Mouse (Mus musculus): ENCODE measurements around the gene Wipi2. TPM values are rescaled to one million over a fixed set of nuclear protein-coding genes. Genes with fewer than 3 reads are reported as not detected.

Wipi2 gene
- polyA plus RNA-seq, 1 experiment, result not detected

DNA sequence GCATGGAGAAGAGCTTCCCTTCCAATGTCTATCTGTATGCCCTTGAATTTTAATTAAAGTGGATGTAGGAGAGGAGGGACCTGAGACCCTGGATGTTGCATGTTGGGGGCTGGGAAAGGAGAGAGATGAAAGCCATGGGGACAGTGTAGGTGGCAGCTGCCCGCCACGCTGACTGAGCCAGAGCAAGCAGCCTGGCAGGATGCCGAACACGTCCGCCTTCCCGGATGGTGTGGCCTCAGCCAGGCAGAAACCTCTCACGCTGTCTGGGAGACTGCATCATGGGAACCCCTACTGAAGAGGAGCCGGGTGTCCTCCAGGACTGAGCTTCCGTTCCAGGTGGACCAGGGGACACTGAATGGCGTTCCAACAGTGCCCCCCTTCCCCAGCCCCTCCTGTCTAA lies 76.1 kb downstream of the Wipi2 start:
- 69% methylated on average over 10 of the region's 10 CpGs for WGBS
- Histone ChIP-seq H3K4me3 (ENCODE audit: insufficient read depth, low read depth, low read length) (no peak overlapping the region), H3K4me1 (ENCODE audit: control insufficient read depth, insufficient read depth, low read length) (peaks cover 23% of the 10 kb centered on the region), H3K27ac (ENCODE audit: insufficient read depth, low read depth, low read length) (no peak overlapping the region)
- TF ChIP-seq POLR2A (IDR thresholded peaks at IDR 0.05; ENCODE audit: insufficient read depth, low read depth, low read length) (no peak), CTCF (IDR thresholded peaks at IDR 0.05; ENCODE audit: insufficient read depth, low read depth, low read length) (no peak)

- Histone ChIP-seq H3K4me1 (ENCODE audit: control insufficient read depth, insufficient read depth, low read length) (peaks cover 7% of the 10 kb centered on the region), H3K4me3 (ENCODE audit: insufficient read depth, low read depth, low read length) (no peak overlapping the region), H3K27ac (ENCODE audit: insufficient read depth, low read depth, low read length) (no peak overlapping the region)
- TF ChIP-seq CTCF (IDR thresholded peaks at IDR 0.05; ENCODE audit: insufficient read depth, low read depth, low read length) (no peak), POLR2A (IDR thresholded peaks at IDR 0.05; ENCODE audit: insufficient read depth, low read depth, low read length) (no peak)
- 90% methylated on average over 5 of the region's 5 CpGs for WGBS
These were observed 80.2 kb downstream of the Wipi2 start for GRCm38 (mm10) chr5:142707709-142708108.

DNA sequence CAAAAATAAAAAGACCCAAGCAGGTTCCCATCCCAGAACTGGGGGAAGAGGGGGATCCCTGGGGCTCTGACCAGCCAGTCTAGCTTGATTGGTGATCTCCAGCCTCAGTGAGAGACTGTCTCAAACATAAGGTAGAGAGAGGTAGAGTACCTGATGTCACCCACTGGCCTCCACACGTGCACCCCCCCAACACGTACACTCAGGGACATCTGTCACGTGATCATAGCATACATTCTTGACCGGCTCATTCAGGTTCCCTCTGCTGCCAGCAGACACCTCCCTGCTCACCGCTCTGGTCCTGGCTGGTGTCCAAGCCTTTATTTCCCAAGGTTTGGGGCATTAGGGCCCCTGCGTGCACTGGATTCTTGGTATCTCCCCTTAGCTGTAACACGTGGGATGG lies 81.9 kb downstream of the Wipi2 start:
- H3K27ac ChIP-seq (ENCODE audit: insufficient read depth, low read depth, low read length), result no peak overlapping the region
- no peaks in the 10 kb centered on the region for H3K4me1 ChIP-seq (ENCODE audit: control insufficient read depth, insufficient read depth, low read length)
- no peak overlapping the region for H3K4me3 ChIP-seq (ENCODE audit: insufficient read depth, low read depth, low read length)
- no peak for TF ChIP-seq CTCF (IDR thresholded peaks at IDR 0.05; ENCODE audit: insufficient read depth, low read depth, low read length)
- TF ChIP-seq POLR2A (IDR thresholded peaks at IDR 0.05; ENCODE audit: insufficient read depth, low read depth, low read length), result no peak
- WGBS, result 76% methylated on average over 7 of the region's 7 CpGs

DNA sequence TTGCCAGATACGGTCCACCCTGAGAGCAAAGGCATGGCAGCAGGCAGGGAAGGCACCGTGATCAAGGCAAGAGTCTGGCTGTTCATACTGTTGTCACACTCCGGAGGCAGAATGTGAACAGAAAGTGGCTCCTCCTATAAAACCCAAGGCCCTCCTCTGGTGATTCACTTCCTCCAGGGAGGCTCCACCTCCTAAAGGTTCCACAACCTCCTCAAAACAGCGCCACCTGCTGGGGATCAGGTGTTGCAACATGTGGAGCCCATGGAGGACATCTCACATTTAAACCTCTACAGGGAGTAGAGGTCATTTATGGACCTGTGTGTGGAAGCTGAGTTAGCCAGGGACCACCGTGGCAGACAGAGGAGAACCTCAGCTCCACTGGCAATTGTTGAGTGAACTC lies 84.9 kb downstream of the Wipi2 start:
- no peak for TF ChIP-seq POLR2A (IDR thresholded peaks at IDR 0.05; ENCODE audit: insufficient read depth, low read depth, low read length)
- TF ChIP-seq CTCF (IDR thresholded peaks at IDR 0.05; ENCODE audit: insufficient read depth, low read depth, low read length), result no peak
- H3K4me1 ChIP-seq (ENCODE audit: control insufficient read depth, insufficient read depth, low read length), result no peaks in the 10 kb centered on the region
- 79% methylated on average over 5 of the region's 5 CpGs for WGBS
- no peak overlapping the region for H3K4me3 ChIP-seq (ENCODE audit: insufficient read depth, low read depth, low read length)
- H3K27ac ChIP-seq (ENCODE audit: insufficient read depth, low read depth, low read length), result no peak overlapping the region

- TF ChIP-seq CTCF (IDR thresholded peaks at IDR 0.05; ENCODE audit: insufficient read depth, low read depth, low read length), result no peak
- no peak for TF ChIP-seq POLR2A (IDR thresholded peaks at IDR 0.05; ENCODE audit: insufficient read depth, low read depth, low read length)
- 85% methylated on average over 10 of the region's 10 CpGs for WGBS
- Histone ChIP-seq H3K4me3 (ENCODE audit: insufficient read depth, low read depth, low read length) (no peak overlapping the region), H3K4me1 (ENCODE audit: control insufficient read depth, insufficient read depth, low read length) (no peaks in the 10 kb centered on the region), H3K27ac (ENCODE audit: insufficient read depth, low read depth, low read length) (no peak overlapping the region)
These were observed 86.5 kb downstream of the Wipi2 start for GRCm38 (mm10) chr5:142713966-142714365.

GRCm38 (mm10) chr5:142715059-142715458 lies 87.6 kb downstream of the Wipi2 start:
- H3K27ac ChIP-seq (ENCODE audit: insufficient read depth, low read depth, low read length), result no peak overlapping the region
- WGBS, result 89% methylated on average over 9 of the region's 9 CpGs
- TF ChIP-seq POLR2A (IDR thresholded peaks at IDR 0.05; ENCODE audit: insufficient read depth, low read depth, low read length) (no peak), CTCF (IDR thresholded peaks at IDR 0.05; ENCODE audit: insufficient read depth, low read depth, low read length) (no peak)
- H3K4me1 ChIP-seq (ENCODE audit: control insufficient read depth, insufficient read depth, low read length), result no peaks in the 10 kb centered on the region
- H3K4me3 ChIP-seq (ENCODE audit: insufficient read depth, low read depth, low read length), result no peak overlapping the region

DNA sequence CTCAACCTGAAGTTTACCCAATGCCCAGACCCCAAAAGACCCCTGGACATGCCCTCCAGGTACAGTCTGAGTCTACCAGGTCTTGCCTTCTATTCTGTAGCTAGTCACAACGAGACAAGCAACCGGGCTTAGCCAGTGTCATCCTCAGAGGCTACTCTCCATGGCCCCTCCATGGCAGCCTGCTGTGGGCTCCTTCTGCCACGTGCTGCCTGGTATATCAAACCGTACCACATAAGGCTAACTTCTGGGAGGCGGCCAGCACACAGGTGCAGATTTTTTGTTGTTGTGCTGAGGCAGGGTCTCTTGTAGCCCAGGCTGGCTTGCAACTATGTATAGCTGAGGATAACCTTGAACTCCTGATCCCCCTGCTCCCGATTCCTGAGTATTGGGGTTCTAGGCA lies 88.6 kb downstream of the Wipi2 start:
- H3K27ac ChIP-seq (ENCODE audit: insufficient read depth, low read depth, low read length), result no peak overlapping the region
- no peaks in the 10 kb centered on the region for H3K4me1 ChIP-seq (ENCODE audit: control insufficient read depth, insufficient read depth, low read length)
- WGBS, result 87% methylated on average over 6 of the region's 6 CpGs
- H3K4me3 ChIP-seq (ENCODE audit: insufficient read depth, low read depth, low read length), result no peak overlapping the region
- no peak for TF ChIP-seq POLR2A (IDR thresholded peaks at IDR 0.05; ENCODE audit: insufficient read depth, low read depth, low read length)
- TF ChIP-seq CTCF (IDR thresholded peaks at IDR 0.05; ENCODE audit: insufficient read depth, low read depth, low read length), result no peak

- TF ChIP-seq CTCF (IDR thresholded peaks at IDR 0.05; ENCODE audit: insufficient read depth, low read depth, low read length) (peak; percentile 55), POLR2A (IDR thresholded peaks at IDR 0.05; ENCODE audit: insufficient read depth, low read depth, low read length) (no peak)
- Histone ChIP-seq H3K27ac (ENCODE audit: insufficient read depth, low read depth, low read length) (no peak overlapping the region), H3K4me3 (ENCODE audit: insufficient read depth, low read depth, low read length) (no peak overlapping the region), H3K4me1 (ENCODE audit: control insufficient read depth, insufficient read depth, low read length) (no peaks in the 10 kb centered on the region)
- 21% methylated on average over 4 of the region's 4 CpGs for WGBS
These were observed 90.5 kb downstream of the Wipi2 start for GRCm38 (mm10) chr5:142718037-142718436.

DNA sequence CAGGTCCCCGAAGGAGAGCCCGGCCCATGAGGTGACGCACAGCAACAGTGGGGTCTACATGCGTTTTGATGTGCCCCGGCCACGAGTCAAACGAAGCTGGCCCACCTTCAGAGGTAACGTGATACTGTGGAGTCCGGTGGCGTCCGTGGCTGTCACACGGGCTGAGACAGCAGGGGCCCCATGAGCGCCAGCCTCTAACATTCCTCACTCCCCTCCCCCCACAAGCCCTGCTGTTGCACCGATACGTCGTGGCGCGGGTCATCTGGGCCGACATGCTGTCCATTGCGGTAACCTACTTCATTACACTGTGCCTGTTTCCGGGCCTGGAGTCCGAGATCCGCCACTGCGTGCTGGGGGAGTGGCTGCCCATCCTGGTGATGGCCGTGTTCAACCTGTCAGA lies 91.0 kb downstream of the Wipi2 start:
- Histone ChIP-seq H3K27ac (ENCODE audit: insufficient read depth, low read depth, low read length) (no peak overlapping the region), H3K4me3 (ENCODE audit: insufficient read depth, low read depth, low read length) (no peak overlapping the region), H3K4me1 (ENCODE audit: control insufficient read depth, insufficient read depth, low read length) (no peaks in the 10 kb centered on the region)
- 74% methylated on average over 25 of the region's 25 CpGs for WGBS
- TF ChIP-seq CTCF (IDR thresholded peaks at IDR 0.05; ENCODE audit: insufficient read depth, low read depth, low read length) (no peak), POLR2A (IDR thresholded peaks at IDR 0.05; ENCODE audit: insufficient read depth, low read depth, low read length) (no peak)

- 79% methylated on average over 13 of the region's 13 CpGs for WGBS
- Histone ChIP-seq H3K4me1 (ENCODE audit: control insufficient read depth, insufficient read depth, low read length) (peaks cover 3% of the 10 kb centered on the region; the same call in 1 of the 2 replicates), H3K4me3 (ENCODE audit: insufficient read depth, low read depth, low read length) (no peak overlapping the region), H3K27ac (ENCODE audit: insufficient read depth, low read depth, low read length) (no peak overlapping the region)
- TF ChIP-seq POLR2A (IDR thresholded peaks at IDR 0.05; ENCODE audit: insufficient read depth, low read depth, low read length) (no peak), CTCF (IDR thresholded peaks at IDR 0.05; ENCODE audit: insufficient read depth, low read depth, low read length) (no peak)
These were observed 92.4 kb downstream of the Wipi2 start for GRCm38 (mm10) chr5:142719897-142720296.

Other genes starting within 250 kb of the Wipi2 start
- not detected in 2 replicates for gene Foxk1, start 226.2 kb upstream of the Wipi2 start, polyA plus RNA-seq (2012; ENCODE audit: insufficient read depth, insufficient read length, low replicate concordance, missing spikeins)
- not detected in 2 replicates for gene Ap5z1, start 163.8 kb upstream of the Wipi2 start, polyA plus RNA-seq (2012; ENCODE audit: insufficient read depth, insufficient read length, low replicate concordance, missing spikeins)
- gene Papolb, start 97.6 kb upstream of the Wipi2 start, polyA plus RNA-seq (2012; ENCODE audit: insufficient read depth, insufficient read length, low replicate concordance, missing spikeins), result not detected in 2 replicates
- not detected in 2 replicates for gene Radil, start 76.6 kb upstream of the Wipi2 start, polyA plus RNA-seq (2012; ENCODE audit: insufficient read depth, insufficient read length, low replicate concordance, missing spikeins)
- gene Mmd2, start 18.9 kb upstream of the Wipi2 start, polyA plus RNA-seq (2012; ENCODE audit: insufficient read depth, insufficient read length, low replicate concordance, missing spikeins), result not detected in 2 replicates
- gene Slc29a4, start 64.8 kb downstream of the Wipi2 start, polyA plus RNA-seq (2012; ENCODE audit: insufficient read depth, insufficient read length, low replicate concordance, missing spikeins), result not detected in 2 replicates
- not detected in 2 replicates for gene Tnrc18, start 190.0 kb downstream of the Wipi2 start, polyA plus RNA-seq (2012; ENCODE audit: insufficient read depth, insufficient read length, low replicate concordance, missing spikeins)

All from olfactory bulb, adult 2 months (tissue).